Mouse (Mus musculus) embryonic facial prominence, embryonic 15.5 days (tissue): Measurements from ENCODE around the gene Muc20. TPM values are rescaled to one million over a fixed set of nuclear protein-coding genes. Genes with fewer than 3 reads are reported as not detected.

Experiments used
- ATAC-seq: fragments of 200-750 bp; cut with Nextera tagmentation; 2 replicates; pipeline ENCODE4 v1.8.0; 2017; ENCODE audit warnings: low read depth, moderate TSS enrichment; ENCODE audit not compliant: insufficient number of reproducible peaks, low FRiP score, low TSS enrichment
- H3K27ac ChIP-seq: fragments of 300-500 bp; sonication (generic); replicated peaks from 2 replicates; pipeline ENCODE4 v1.5.1; 2015; ENCODE audit warnings: mild to moderate bottlenecking, inconsistent platforms
- H3K27me3 ChIP-seq: fragments of 300-500 bp; sonication (generic); 2 replicates; pipeline ENCODE4 v1.6.1; 2015; ENCODE audit warnings: inconsistent platforms
- H3K36me3 ChIP-seq: fragments of 300-500 bp; sonication (generic); 2 replicates; pipeline ENCODE4 v1.6.1; 2015; ENCODE audit warnings: mild to moderate bottlenecking, inconsistent platforms
- H3K4me1 ChIP-seq: fragments of 300-500 bp; sonication (generic); 2 replicates; pipeline ENCODE4 v1.6.1; 2015; ENCODE audit warnings: inconsistent platforms
- H3K4me2 ChIP-seq: fragments of 300-500 bp; sonication (generic); replicated peaks from 2 replicates; pipeline ENCODE4 v1.6.1; 2015; ENCODE audit warnings: mild to moderate bottlenecking, inconsistent platforms
- H3K4me3 ChIP-seq: fragments of 300-500 bp; sonication (generic); replicated peaks from 2 replicates; pipeline ENCODE4 v1.5.1; 2015; ENCODE audit warnings: mild to moderate bottlenecking, inconsistent platforms
- H3K9ac ChIP-seq: fragments of 300-500 bp; sonication (generic); 2 replicates; pipeline ENCODE4 v1.6.1; 2015; ENCODE audit warnings: inconsistent platforms
- H3K9me3 ChIP-seq: fragments of 300-500 bp; sonication (generic); replicated peaks from 2 replicates; pipeline ENCODE4 v1.6.1; 2016; ENCODE audit warnings: inconsistent platforms
- WGBS: fragments of 180-500 bp; shearing (Covaris S2); methylation state at CpG from one replicate; pipeline ENCODE4 v1.1.7; 2015; 5-methylcytosine and 5-hydroxymethylcytosine counted together
- polyA plus RNA-seq: library from polyadenylated mRNA; unstranded; fragments of >200 nt; fragmentation: Nextera tagmentation; extraction: Ambion mirVana; gene quantifications from 2 replicates; pipeline ENCODE4 v1.2.1, GENCODE M21; 2015

The Muc20 gene
- polyA plus RNA-seq, 1 experiment from 2014 or later: 1.2 TPM

- Histone ChIP-seq H3K4me2 (peak overlapping the region; percentile 55), H3K27ac (no peak overlapping the region), H3K9ac (no peak overlapping the region), H3K4me1 (peaks cover 12% of the 10 kb centered on the region), H3K36me3 (no peaks in the 10 kb centered on the region), H3K9me3 (no peaks in the 10 kb centered on the region), H3K4me3 (peak overlapping the region; percentile 34), H3K27me3 (no peaks in the 10 kb centered on the region)
- ATAC-seq: peak; percentile 37; the same call in 1 of the 2 replicates
- WGBS: 3% methylated on average over 6 of the region's 6 CpGs
Measured at GRCm38 (mm10) chr16:32815160-32815605, 17.9 kb upstream of the Muc20 start.

- H3K36me3 ChIP-seq: no peaks in the 10 kb centered on the region
- H3K9me3 ChIP-seq: no peaks in the 10 kb centered on the region
- H3K4me2 ChIP-seq: peak overlapping the region; percentile 55
- no peak; the same call in 1 of the 2 replicates for ATAC-seq
- 21% methylated on average over 14 of the region's 14 CpGs for WGBS
- no peak overlapping the region for H3K9ac ChIP-seq
- peaks cover 12% of the 10 kb centered on the region for H3K4me1 ChIP-seq
- no peak overlapping the region for H3K27ac ChIP-seq
- no peaks in the 10 kb centered on the region for H3K27me3 ChIP-seq
- peak overlapping the region; percentile 34 for H3K4me3 ChIP-seq
Measured at GRCm38 (mm10) chr16:32814539-32814938, 17.3 kb upstream of the Muc20 start.

GRCm38 (mm10) chr16:32813771-32814170 lies 16.5 kb upstream of the Muc20 start:
- WGBS: 68% methylated on average over 3 of the region's 3 CpGs
- Histone ChIP-seq H3K36me3 (no peaks in the 10 kb centered on the region), H3K27me3 (no peaks in the 10 kb centered on the region), H3K4me1 (peaks cover 12% of the 10 kb centered on the region), H3K27ac (no peak overlapping the region), H3K9ac (no peak overlapping the region), H3K4me3 (no peak overlapping the region), H3K9me3 (no peaks in the 10 kb centered on the region), H3K4me2 (no peak overlapping the region)
- ATAC-seq: no peak

DNA sequence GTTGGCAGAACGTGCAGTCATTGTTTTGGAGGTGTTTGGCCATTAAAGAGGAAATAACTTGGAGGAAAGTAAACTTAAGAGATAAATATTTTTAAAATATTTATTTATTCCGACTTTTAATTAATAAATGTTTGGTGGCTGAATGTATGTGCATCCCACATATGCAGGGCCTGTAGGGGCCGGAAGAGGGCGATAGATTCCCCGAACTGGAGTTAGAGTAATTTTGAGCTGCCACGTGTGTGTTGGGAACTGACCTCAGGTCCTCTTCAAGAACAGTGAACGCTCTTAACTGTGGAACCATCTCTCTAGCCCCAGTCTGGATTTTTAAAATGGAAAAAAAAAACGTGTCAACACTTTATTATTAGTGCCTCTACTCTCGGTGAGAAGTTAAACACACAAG lies 16.1 kb upstream of the Muc20 start:
- H3K9ac ChIP-seq: no peak overlapping the region
- peak overlapping the region; percentile 42 for H3K4me2 ChIP-seq
- no peaks in the 10 kb centered on the region for H3K9me3 ChIP-seq
- no peaks in the 10 kb centered on the region for H3K27me3 ChIP-seq
- H3K36me3 ChIP-seq: no peaks in the 10 kb centered on the region
- ATAC-seq: no peak
- no peak overlapping the region for H3K27ac ChIP-seq
- H3K4me1 ChIP-seq: peaks cover 12% of the 10 kb centered on the region
- WGBS: 48% methylated on average over 9 of the region's 9 CpGs
- H3K4me3 ChIP-seq: 0 out of 2 replicates have a peak overlapping the region, but pooled peaks have one; percentile 21

- Histone ChIP-seq H3K4me3 (0 out of 2 replicates have a peak overlapping the region, but pooled peaks have one; percentile 21), H3K4me1 (peaks cover 12% of the 10 kb centered on the region), H3K36me3 (no peaks in the 10 kb centered on the region), H3K9ac (no peak overlapping the region), H3K27ac (no peak overlapping the region), H3K9me3 (no peaks in the 10 kb centered on the region), H3K4me2 (peak overlapping the region; percentile 42), H3K27me3 (no peaks in the 10 kb centered on the region)
- WGBS: 1% methylated on average over 9 of the region's 9 CpGs
- ATAC-seq: peak; percentile 72; the same call in 1 of the 2 replicates
Measured at GRCm38 (mm10) chr16:32812888-32813361, 15.7 kb upstream of the Muc20 start.

DNA sequence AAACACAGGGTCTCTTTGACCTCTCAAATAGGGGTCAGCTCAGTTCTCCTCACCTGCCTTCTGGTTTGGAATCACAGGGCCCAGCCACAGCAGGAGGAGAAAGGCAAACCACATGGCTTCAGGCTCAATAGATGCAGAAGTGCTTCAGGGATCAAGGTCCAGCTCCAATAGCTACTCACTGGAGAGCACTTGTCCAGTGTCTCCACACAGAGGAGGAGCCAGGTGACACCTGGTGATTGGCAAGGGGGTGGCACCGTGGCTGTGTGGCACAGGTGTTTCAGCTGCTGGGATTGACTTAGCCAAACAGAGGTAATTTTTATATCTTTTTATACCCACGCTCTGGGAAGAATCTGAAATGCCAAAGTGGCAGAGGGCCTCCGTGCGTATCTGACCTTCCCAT lies 13.1 kb upstream of the Muc20 start, which contains the start of gene Smbd1:
TSS of gene Smbd1 (minus strand) at position 157 of the 400 bp plus-strand sequence.
- ATAC-seq: no peak
- no peaks in the 10 kb centered on the region for H3K9me3 ChIP-seq
- H3K4me1 ChIP-seq: peaks cover 12% of the 10 kb centered on the region
- H3K9ac ChIP-seq: no peak within 1 kb of the TSS
- H3K27me3 ChIP-seq: no peaks in the 10 kb centered on the region
- no peaks in the 10 kb centered on the region for H3K36me3 ChIP-seq
- no peak within 1 kb of the TSS for H3K4me2 ChIP-seq
- H3K27ac ChIP-seq: no peak within 1 kb of the TSS
- H3K4me3 ChIP-seq: no peak within 1 kb of the TSS
- 89% methylated on average over 4 of the region's 4 CpGs for WGBS

- Histone ChIP-seq H3K9me3 (no peaks in the 10 kb centered on the region), H3K27ac (0 out of 2 replicates have a peak overlapping the region, but pooled peaks have one; percentile 9), H3K27me3 (no peaks in the 10 kb centered on the region), H3K4me1 (peaks cover 7% of the 10 kb centered on the region), H3K4me2 (no peak overlapping the region), H3K36me3 (no peaks in the 10 kb centered on the region), H3K4me3 (no peak overlapping the region), H3K9ac (no peak overlapping the region)
- no peak for ATAC-seq
- WGBS: 54% methylated on average over 8 of the region's 8 CpGs
Measured at GRCm38 (mm10) chr16:32807408-32808185, 10.4 kb upstream of the Muc20 start.

- WGBS: 71% methylated on average over 7 of the region's 7 CpGs
- no peak for ATAC-seq
Measured at GRCm38 (mm10) chr16:32805151-32805550, 7.9 kb upstream of the Muc20 start.

DNA sequence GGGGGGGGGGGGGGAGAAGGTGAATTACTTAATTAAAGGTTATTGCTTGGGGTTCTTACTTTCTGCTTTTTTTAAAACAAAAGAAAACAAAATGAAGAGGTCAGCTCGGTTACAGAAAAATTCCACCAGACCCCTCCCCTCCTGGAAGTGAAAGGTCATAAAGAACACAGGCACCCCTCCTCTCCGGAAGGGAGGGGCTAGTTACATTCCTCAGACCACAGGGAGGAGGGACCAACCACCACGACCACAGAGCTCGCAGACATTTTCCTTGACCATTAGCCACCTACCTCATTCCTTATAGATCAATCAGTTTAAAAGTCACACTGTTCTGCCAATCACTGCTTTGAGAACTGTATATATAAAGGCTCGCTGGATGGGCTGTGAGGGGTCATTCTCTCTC lies 6.7 kb upstream of the Muc20 start:
- H3K9me3 ChIP-seq: no peaks in the 10 kb centered on the region

More at GRCm38 (mm10) chr16:32805151-32805550, 7.9 kb upstream of the Muc20 start:
- Histone ChIP-seq H3K27ac (no peak overlapping the region), H3K4me2 (no peak overlapping the region), H3K9me3 (no peaks in the 10 kb centered on the region), H3K4me1 (peaks cover 7% of the 10 kb centered on the region), H3K27me3 (no peaks in the 10 kb centered on the region), H3K4me3 (no peak overlapping the region), H3K36me3 (no peaks in the 10 kb centered on the region), H3K9ac (no peak overlapping the region)

DNA sequence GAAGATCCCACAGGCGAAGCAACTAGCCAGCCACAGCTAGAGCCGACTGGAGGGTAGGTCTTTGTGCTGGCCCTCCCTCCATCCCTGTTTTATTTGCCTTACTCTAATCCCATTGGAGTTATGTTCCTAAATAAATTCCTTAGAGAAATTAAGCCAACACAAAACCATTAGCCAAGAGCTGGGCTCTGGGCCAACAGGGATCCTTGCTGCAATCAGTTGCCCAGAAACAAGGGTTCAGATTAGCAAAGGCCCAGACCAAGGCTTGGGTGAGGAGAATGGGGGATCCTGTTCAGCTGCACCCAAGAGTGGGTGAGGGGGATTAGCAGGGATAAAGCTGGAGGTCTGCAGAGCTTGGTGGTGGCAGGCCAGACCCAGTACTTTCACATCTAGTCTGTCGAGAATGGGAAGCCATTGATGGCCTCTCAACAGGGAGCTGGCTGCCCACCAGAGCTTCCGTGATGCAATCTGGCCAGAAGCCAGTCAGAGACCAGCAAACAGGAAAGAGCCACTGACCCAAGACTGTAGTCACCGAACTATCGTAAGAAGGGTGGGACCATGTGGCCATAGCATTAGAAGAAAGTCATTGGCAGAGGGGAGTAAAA lies 6.1 kb upstream of the Muc20 start:
- Histone ChIP-seq H3K9me3 (no peaks in the 10 kb centered on the region), H3K4me1 (peaks cover 7% of the 10 kb centered on the region), H3K9ac (no peak overlapping the region), H3K27me3 (no peaks in the 10 kb centered on the region), H3K27ac (peak overlapping the region; percentile 55), H3K4me3 (no peak overlapping the region), H3K4me2 (no peak overlapping the region), H3K36me3 (no peaks in the 10 kb centered on the region)
- 44% methylated on average over 6 of the region's 6 CpGs for WGBS
- ATAC-seq: peak; percentile 53

More for the DNA sequence above, 6.7 kb upstream of the Muc20 start:
- no peak for ATAC-seq
- H3K36me3 ChIP-seq: no peaks in the 10 kb centered on the region
- H3K4me1 ChIP-seq: peaks cover 7% of the 10 kb centered on the region
- H3K4me2 ChIP-seq: no peak overlapping the region
- H3K27ac ChIP-seq: no peak overlapping the region
- no peaks in the 10 kb centered on the region for H3K27me3 ChIP-seq
- no peak overlapping the region for H3K4me3 ChIP-seq
- WGBS: 40% methylated on average over 5 of the region's 5 CpGs
- H3K9ac ChIP-seq: no peak overlapping the region

DNA sequence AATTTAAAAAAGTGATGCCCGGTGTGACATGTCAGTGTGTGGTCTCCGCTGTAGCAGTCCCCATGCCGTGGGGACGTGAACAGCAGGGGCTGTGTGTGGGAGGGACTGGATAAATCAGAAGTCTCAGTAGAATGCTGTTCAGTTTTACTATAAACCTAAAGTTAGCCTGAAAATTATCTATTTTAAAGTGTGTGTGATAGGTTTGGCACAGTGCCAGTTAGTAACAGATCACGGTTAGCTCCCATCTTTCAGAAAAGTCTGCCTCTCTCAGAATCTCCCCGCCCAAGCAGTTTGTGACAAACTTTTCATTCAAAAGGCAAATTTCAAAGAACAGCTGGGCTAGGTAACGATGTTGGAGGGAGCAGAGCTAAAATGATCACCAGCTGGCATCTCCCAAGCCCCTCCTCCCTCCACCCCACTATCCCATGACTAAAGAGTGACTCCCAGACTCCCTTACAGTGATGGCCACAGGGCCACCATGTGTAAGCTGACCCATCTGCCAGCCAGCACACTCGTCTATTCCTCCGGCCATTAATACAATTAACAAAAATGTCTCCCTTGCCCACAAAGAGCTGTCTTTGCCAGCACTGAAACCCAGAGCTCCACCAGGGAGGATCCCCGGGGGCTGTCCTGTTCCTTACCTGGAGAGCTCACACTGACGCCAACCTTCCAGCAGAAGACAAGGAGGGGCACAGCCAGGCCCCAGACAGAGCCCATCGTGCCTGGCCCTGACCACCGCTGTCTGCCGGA lies 384 bp downstream of the Muc20 start:
- H3K27ac ChIP-seq: no peak overlapping the region
- no peak overlapping the region for H3K4me2 ChIP-seq
- no peaks in the 10 kb centered on the region for H3K27me3 ChIP-seq
- no peaks in the 10 kb centered on the region for H3K9me3 ChIP-seq
- H3K36me3 ChIP-seq: no peaks in the 10 kb centered on the region
- WGBS: 52% methylated on average over 14 of the region's 14 CpGs
- ATAC-seq: no peak
- 0 out of 2 replicates have a peak, but pooled peaks cover 4% of the 10 kb centered on the region for H3K4me1 ChIP-seq
- no peak overlapping the region for H3K4me3 ChIP-seq
- no peak overlapping the region for H3K9ac ChIP-seq
